Mouse (Mus musculus) B cell, adult (primary cell): ENCODE measurements around the gene Olfr1263. TPM values are rescaled to one million over a fixed set of nuclear protein-coding genes. Genes with fewer than 3 reads are reported as not detected.

Source experiments
- total RNA-seq: library from RNA; stranded (reverse); gene quantifications from 4 replicates; pipeline ENCODE4 v1.2.4, GENCODE M21; 2023; ENCODE audit not compliant: inconsistent age

Olfr1263 gene
- total RNA-seq = not detected in 4 replicates

DNA sequence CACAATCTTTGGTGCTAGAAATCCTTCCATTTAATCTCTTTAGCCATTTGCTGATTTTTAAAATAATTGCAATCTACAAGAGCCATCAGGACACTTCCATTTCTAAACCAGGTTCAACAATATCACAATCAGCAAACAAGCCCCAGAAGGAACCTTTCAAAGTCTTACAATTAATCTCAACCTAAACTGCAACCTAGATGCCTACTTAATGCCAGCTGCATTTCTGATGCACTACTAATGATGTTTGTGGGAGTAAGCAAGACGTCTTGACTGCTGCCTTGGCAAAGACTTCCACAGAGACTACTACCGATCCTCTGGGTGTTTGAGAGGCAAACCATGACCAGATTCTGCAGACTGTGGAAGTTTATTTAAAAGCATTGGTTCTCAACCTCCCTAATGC is at the start of gene Olfr1263:
Olfr1263 (plus strand) TSS at position 301 of the 400 bp plus-strand sequence.

DNA sequence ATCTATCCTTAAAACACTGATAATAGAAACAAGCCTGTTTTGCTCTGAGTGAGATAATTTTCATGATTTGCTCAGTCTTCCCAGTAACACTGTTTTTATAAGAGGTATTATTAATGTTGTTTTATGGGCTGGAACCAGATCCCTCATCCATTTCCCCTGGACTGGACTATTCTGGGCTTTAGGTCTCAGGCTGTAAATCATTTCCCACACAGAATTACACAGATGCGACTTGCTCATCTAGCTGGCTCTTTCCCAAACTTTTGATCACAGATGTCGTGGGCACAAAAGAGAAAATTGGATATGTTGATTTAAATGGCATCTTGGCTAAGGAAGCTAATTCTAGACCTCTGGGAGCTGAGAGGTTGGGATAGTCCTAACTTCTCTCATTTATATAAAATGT is 37.7 kb upstream of the Olfr1263 start, which contains the start of gene Olfr1260:
Olfr1260 (plus strand) TSS at position 157 of the 400 bp plus-strand sequence.

DNA sequence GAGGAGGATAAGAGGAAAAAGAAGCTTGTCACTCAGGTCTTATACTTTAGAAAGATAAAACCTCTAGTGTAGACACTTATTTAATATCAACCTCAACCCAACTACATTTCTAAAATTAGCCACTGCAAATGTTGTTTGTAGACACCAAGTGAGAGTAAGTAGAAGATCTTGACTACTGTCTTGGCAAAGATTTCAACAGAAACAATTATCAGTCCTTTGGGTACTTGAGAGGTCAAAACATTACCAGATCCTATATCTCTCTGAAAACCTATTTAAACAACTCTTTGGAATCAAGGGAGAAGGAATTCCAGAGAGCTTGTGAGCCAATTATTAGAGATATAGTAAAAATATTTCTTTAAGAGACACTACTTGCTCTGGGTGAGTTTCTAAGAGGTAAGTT is 21.0 kb upstream of the Olfr1263 start, which contains the start of gene Olfr1261:
Olfr1261 (plus strand) TSS at position 301 of the 400 bp plus-strand sequence.

DNA sequence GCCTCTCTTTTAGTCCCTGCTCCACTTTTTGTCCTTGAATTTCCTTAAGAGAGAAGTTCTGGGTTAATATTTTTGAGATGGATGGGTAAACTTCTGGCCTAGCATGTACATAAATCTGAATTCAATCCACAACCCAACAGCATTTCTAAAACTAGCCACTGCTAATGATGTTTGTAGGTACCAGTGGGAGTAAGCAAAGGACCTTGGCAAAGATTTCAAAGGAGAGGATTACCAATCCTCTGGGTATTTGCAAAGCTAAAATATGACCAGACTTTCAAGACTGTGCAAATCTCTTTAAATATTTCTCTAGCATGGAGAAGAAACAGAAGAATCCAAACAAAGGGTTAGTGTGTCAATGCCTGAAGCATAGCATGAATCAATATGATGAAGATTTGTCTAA is 12.1 kb upstream of the Olfr1263 start, which contains the start of gene Olfr1262:
Olfr1262 (plus strand) TSS at position 301 of the 400 bp plus-strand sequence.

DNA sequence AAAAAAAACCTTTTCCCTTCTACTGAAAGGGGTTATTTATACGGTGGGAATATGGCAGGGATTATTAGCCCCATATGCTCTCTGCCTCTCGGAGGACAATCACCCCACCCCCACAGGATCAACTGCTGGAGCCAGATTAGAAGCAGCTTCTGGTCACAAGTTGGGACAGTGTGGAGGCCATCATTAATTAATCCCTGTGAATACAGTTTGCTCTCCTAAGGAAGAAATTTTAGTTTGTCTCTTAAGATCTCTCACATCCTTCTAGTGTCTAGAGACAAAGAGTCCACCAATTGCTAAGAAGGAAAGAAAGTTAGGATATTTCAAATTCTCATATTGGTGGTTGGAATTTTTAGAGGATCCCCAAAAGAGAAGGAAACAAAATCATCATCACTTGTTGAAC is 13.5 kb downstream of the Olfr1263 start, which contains the start of gene Olfr1264:
Olfr1264 (minus strand) TSS at position 101 of the 400 bp plus-strand sequence.

DNA sequence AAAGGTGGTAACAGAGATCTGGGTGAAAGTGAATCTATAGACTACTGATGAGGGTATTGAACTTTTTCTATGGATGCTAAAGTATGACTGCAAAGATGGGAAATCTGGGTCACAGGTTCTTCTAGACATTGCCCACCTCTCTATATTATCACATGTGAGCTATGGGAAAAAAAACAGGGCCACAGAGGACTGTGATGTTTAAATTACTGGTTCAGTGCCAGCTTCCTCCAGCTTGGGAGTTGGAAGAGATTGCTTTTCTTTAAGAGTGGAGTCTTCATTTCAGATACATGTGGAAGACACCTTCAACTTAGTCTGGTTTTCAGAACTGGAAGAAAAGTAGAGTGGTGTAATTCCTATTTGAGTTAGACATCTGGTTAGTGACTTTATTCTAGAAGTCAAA is 23.1 kb downstream of the Olfr1263 start, which contains the start of gene Olfr1265:
Olfr1265 (plus strand) TSS at position 301 of the 400 bp plus-strand sequence.

DNA sequence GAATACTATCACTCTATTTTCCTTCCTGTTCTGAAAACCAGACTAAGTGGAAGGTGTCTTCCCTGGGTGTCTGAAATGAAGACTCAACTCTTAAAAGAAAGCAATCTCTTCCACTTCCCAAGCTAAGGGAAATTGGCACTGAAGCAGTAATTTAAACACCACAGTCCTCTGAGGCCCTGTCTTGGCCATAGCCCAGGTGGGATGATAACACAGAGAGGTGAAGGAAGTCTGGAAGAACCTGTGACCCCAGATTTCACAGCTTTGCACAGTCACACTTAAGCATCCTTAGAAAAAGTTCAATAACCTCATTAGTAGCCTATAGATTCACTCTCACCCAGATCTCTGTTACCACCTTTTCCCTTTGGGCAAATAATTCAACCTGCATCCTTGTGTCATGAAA is 51.6 kb downstream of the Olfr1263 start, which contains the start of gene Olfr140:
Olfr140 (minus strand) TSS at position 101 of the 400 bp plus-strand sequence.

Other genes with a start within 250 kb of the Olfr1263 start
- gene Olfr1254, start 218.5 kb upstream of the Olfr1263 start, total RNA-seq = not detected in 4 replicates
- gene Olfr1255, start 200.1 kb upstream of the Olfr1263 start, total RNA-seq = not detected in 4 replicates
- gene Olfr1256, start 170.6 kb upstream of the Olfr1263 start, total RNA-seq = not detected in 4 replicates
- not detected in 4 replicates for gene Olfr48, start 163.9 kb upstream of the Olfr1263 start, total RNA-seq
- not detected in 4 replicates for gene Olfr1257, start 133.7 kb upstream of the Olfr1263 start, total RNA-seq
- not detected in 4 replicates for gene Olfr1258, start 84.8 kb upstream of the Olfr1263 start, total RNA-seq
- not detected in 4 replicates for gene Olfr1259, start 63.5 kb upstream of the Olfr1263 start, total RNA-seq
- not detected in 4 replicates for gene Olfr1260, start 37.8 kb upstream of the Olfr1263 start, total RNA-seq
- gene Olfr1261, start 20.9 kb upstream of the Olfr1263 start, total RNA-seq = not detected in 4 replicates
- not detected in 4 replicates for gene Olfr1262, start 12.0 kb upstream of the Olfr1263 start, total RNA-seq
- gene Olfr1264, start 13.4 kb downstream of the Olfr1263 start, total RNA-seq = not detected in 4 replicates
- not detected in 4 replicates for gene Olfr1265, start 23.2 kb downstream of the Olfr1263 start, total RNA-seq
- not detected in 4 replicates for gene Olfr140, start 51.5 kb downstream of the Olfr1263 start, total RNA-seq
- gene Olfr1269, start 109.3 kb downstream of the Olfr1263 start, total RNA-seq = not detected in 4 replicates
- not detected in 4 replicates for gene Olfr32, start 130.2 kb downstream of the Olfr1263 start, total RNA-seq
- not detected in 4 replicates for gene Olfr1270, start 141.0 kb downstream of the Olfr1263 start, total RNA-seq
- 0.26 to 0.27 TPM in 2 of 4 replicates, not detected in the others for gene Olfr1506, start 212.4 kb downstream of the Olfr1263 start, total RNA-seq
- not detected in 4 replicates for gene Olfr142, start 245.5 kb downstream of the Olfr1263 start, total RNA-seq